Mouse (Mus musculus): ENCODE results near the gene Atp1a2.

- TF ChIP-seq CTCF (IDR thresholded peaks at IDR 0.05) (no peak), EP300 (IDR thresholded peaks at IDR 0.05) (no peak)
Observed at GRCm38 (mm10) chr1:172279768-172280509, 17.9 kb downstream of the Atp1a2 start.
